15 mouse cellular contexts compared by ENCODE assay signal in genomic region chr17:13583475-13584233, GRCm38 (mm10).
DNase-seq lines count a peak whose midpoint lies in the region; ATAC-seq and TF ChIP-seq lines count a peak whose summit lies in the region.
"Had no signal": no experiment of that assay in that cellular context is flagged by ENCODE, and none has a peak within 500 bp of the region (broad histone marks: within the 10 kb centered on the region; RNA-seq: fewer than 3 reads in every experiment).

No protein-coding gene starts in this region.

- ATAC-seq in cerebellum, adult (ENCODE audit: insufficient number of reproducible peaks, low FRiP score, low TSS enrichment) = no peak; the same call in 1 of the 2 replicates
- peak; percentile 77; the same call in 1 of the 2 replicates for ATAC-seq in forebrain, embryonic 11.5 days (replicated peaks; ENCODE audit: low FRiP score)
- peak; percentile 91 for ATAC-seq in hindbrain, embryonic 16.5 days
- ATAC-seq in liver, postnatal 0 days = no peak
- ATAC-seq: intestine, embryonic 15.5 days; Patski had no signal

- DNase-seq in cerebellum, adult 11 months = peak; percentile 33
- DNase-seq in cerebellum, adult 11-12 months = peak; percentile 51
- peak; percentile 64 for DNase-seq in forebrain, embryonic 11.5 days (ENCODE audit: low spot score)
- no peak for DNase-seq in urinary bladder, postnatal 4 days (ENCODE audit: low spot score in 2 of 2)
- no peak for DNase-seq in lung, postnatal 10 days
- DNase-seq in liver, postnatal 0 days = no peak
- DNase-seq: kidney, postnatal 14 days; layer of hippocampus, postnatal 36 days; lung, adult 2 months had no signal

- H3K4me1 ChIP-seq in forebrain, embryonic 11.5 days (replicated peaks; ENCODE audit: control insufficient read depth, insufficient read depth, low read length) = no peaks in the 10 kb centered on the region
- H3K4me1 ChIP-seq in hindbrain, embryonic 16.5 days (ENCODE audit: control insufficient read depth, insufficient read depth, low read depth, low read length) = peaks cover 6% of the 10 kb centered on the region; the same call in 1 of the 2 replicates
- H3K4me1 ChIP-seq in liver, postnatal 0 days (ENCODE audit: insufficient read depth) = no peaks in the 10 kb centered on the region
- H3K4me1 ChIP-seq: intestine, embryonic 15.5 days; limb, embryonic 12.5 days; megakaryocyte, embryonic 14.5 days had no signal

- H3K36me3 ChIP-seq in forebrain, embryonic 11.5 days (ENCODE audit: control insufficient read depth, insufficient read depth, low read length) = no peaks in the 10 kb centered on the region
- no peaks in the 10 kb centered on the region for H3K36me3 ChIP-seq in hindbrain, embryonic 16.5 days (ENCODE audit: control insufficient read depth, insufficient read depth, low read length)
- H3K36me3 ChIP-seq in liver, postnatal 0 days (replicated peaks; ENCODE audit: insufficient read depth, low read length) = no peaks in the 10 kb centered on the region
- H3K36me3 ChIP-seq: intestine, embryonic 15.5 days; limb, embryonic 12.5 days had no signal

- H3K27me3 ChIP-seq in forebrain, embryonic 11.5 days (ENCODE audit: control insufficient read depth, insufficient read depth, low read length) = no peaks in the 10 kb centered on the region
- no peaks in the 10 kb centered on the region for H3K27me3 ChIP-seq in hindbrain, embryonic 16.5 days (replicated peaks; ENCODE audit: control insufficient read depth, insufficient read depth, low read length)
- no peaks in the 10 kb centered on the region for H3K27me3 ChIP-seq in liver, postnatal 0 days (ENCODE audit: insufficient read depth, low read length)
- H3K27me3 ChIP-seq: intestine, embryonic 15.5 days; limb, embryonic 12.5 days; megakaryocyte, embryonic 14.5 days; Patski had no signal

- TF ChIP-seq EP300 in liver, postnatal 0 days (IDR thresholded peaks at IDR 0.05; ENCODE audit: low read depth) = no peak

- TF ChIP-seq CTCF in liver, postnatal 0 days (IDR thresholded peaks at IDR 0.05; ENCODE audit: low read depth) = no peak

- no peak overlapping the region for H3K9ac ChIP-seq in forebrain, embryonic 11.5 days (ENCODE audit: low read length)
- H3K9ac ChIP-seq in hindbrain, embryonic 16.5 days (ENCODE audit: low read depth, low read length) = no peak overlapping the region
- H3K9ac ChIP-seq in liver, postnatal 0 days (replicated peaks) = no peak overlapping the region
- H3K9ac ChIP-seq: intestine, embryonic 15.5 days; limb, embryonic 12.5 days had no signal

- H3K4me2 ChIP-seq in forebrain, embryonic 11.5 days (ENCODE audit: low read depth, low read length, severe bottlenecking) = no peak overlapping the region
- no peak overlapping the region for H3K4me2 ChIP-seq in hindbrain, embryonic 16.5 days (ENCODE audit: low read length)
- H3K4me2 ChIP-seq in liver, postnatal 0 days (ENCODE audit: low read depth, low read length) = no peak overlapping the region
- H3K4me2 ChIP-seq: intestine, embryonic 15.5 days; limb, embryonic 12.5 days had no signal

- 62% methylated on average over 9 of the region's 9 CpGs for WGBS in forebrain, embryonic 11.5 days
- WGBS in hindbrain, embryonic 16.5 days = 42% methylated on average over 9 of the region's 9 CpGs
- WGBS in liver, postnatal 0 days (ENCODE audit: insufficient replicate concordance) = 73% methylated on average over 9 of the region's 9 CpGs

- H3K9me3 ChIP-seq in forebrain, embryonic 11.5 days (ENCODE audit: control insufficient read depth, low read length) = no peaks in the 10 kb centered on the region
- no peaks in the 10 kb centered on the region for H3K9me3 ChIP-seq in hindbrain, embryonic 16.5 days (ENCODE audit: control insufficient read depth, low read length)
- H3K9me3 ChIP-seq in liver, postnatal 0 days (ENCODE audit: low read length) = no peaks in the 10 kb centered on the region
- H3K9me3 ChIP-seq: intestine, embryonic 15.5 days; limb, embryonic 12.5 days had no signal

- no peak overlapping the region for H3K4me3 ChIP-seq in forebrain, embryonic 11.5 days (ENCODE audit: low read depth, low read length)
- H3K4me3 ChIP-seq in hindbrain, embryonic 16.5 days (ENCODE audit: low read length) = no peak overlapping the region
- H3K4me3 ChIP-seq in liver, postnatal 0 days (ENCODE audit: low read depth, low read length) = no peak overlapping the region
- H3K4me3 ChIP-seq: intestine, embryonic 15.5 days; limb, embryonic 12.5 days; megakaryocyte, embryonic 14.5 days had no signal

- H3K27ac ChIP-seq in forebrain, embryonic 11.5 days (ENCODE audit: low read depth, low read length) = no peak overlapping the region
- H3K27ac ChIP-seq in hindbrain, embryonic 16.5 days (ENCODE audit: low read depth, low read length) = peak overlapping the region; percentile 63
- H3K27ac ChIP-seq in liver, postnatal 0 days (ENCODE audit: low read depth) = no peak overlapping the region
- H3K27ac ChIP-seq: intestine, embryonic 15.5 days; limb, embryonic 12.5 days had no signal

Comparison
In these comparisons a context has a peak if more than half of its experiments do, and no peak if none do; other contexts are left out.
1. DNase-seq: peak in cerebellum, adult 11 months (single experiment), cerebellum, adult 11-12 months (single experiment) and forebrain, embryonic 11.5 days (single experiment); none in urinary bladder, postnatal 4 days (0 of 2), lung, postnatal 10 days (single experiment) and liver, postnatal 0 days (single experiment).
2. ATAC-seq: peak in forebrain, embryonic 11.5 days (single experiment) and hindbrain, embryonic 16.5 days (single experiment); none in cerebellum, adult (single experiment) and liver, postnatal 0 days (single experiment).